Comparison of ENCODE assay signal across 13 mouse cellular contexts in genomic region chr16:4032341-4032748, GRCm38 (mm10). TPM values are rescaled to one million over a fixed set of nuclear protein-coding genes. Genes with fewer than 3 reads are reported as not detected.
DNase-seq lines count a peak whose midpoint lies in the region; ATAC-seq and TF ChIP-seq lines count a peak whose summit lies in the region.
"Had no signal": no experiment of that assay in that cellular context is flagged by ENCODE, and none has a peak within 500 bp of the region (broad histone marks: within the 10 kb centered on the region; RNA-seq: fewer than 3 reads in every experiment).

No protein-coding gene starts in this region.

- H3K79me2 ChIP-seq in MEL (ENCODE audit: control insufficient read depth, insufficient read depth, low read length, poor library complexity) = no peaks in the 10 kb centered on the region
- H3K79me2 ChIP-seq in heart, adult 2 months (replicated peaks; ENCODE audit: control insufficient read depth, insufficient read depth, low read length) = no peaks in the 10 kb centered on the region

- intact Hi-C loops in heart, adult 2 months (cut with DNase I) = no loop called here

- peaks cover 0 to 24% of the 10 kb centered on the region in 2 experiments; a peak in 2 of 4 replicates for H3K36me3 ChIP-seq in MEL (ENCODE audit: control insufficient read depth in 1 of 2, insufficient read depth in 2 of 2, low read length in 2 of 2)
- no peaks in the 10 kb centered on the region for H3K36me3 ChIP-seq in liver, embryonic 16.5 days (ENCODE audit: control insufficient read depth, insufficient read depth)
- no peaks in the 10 kb centered on the region for H3K36me3 ChIP-seq in heart, adult 2 months (ENCODE audit: control insufficient read depth, insufficient read depth, low read length)

- H3K4me1 ChIP-seq in MEL (ENCODE audit: control insufficient read depth in 1 of 2, insufficient read depth in 2 of 2, low read length in 2 of 2) = peaks cover 12 to 32% of the 10 kb centered on the region in 2 experiments
- H3K4me1 ChIP-seq in liver, embryonic 16.5 days (ENCODE audit: control insufficient read depth, low read depth, low read length) = peaks cover 22% of the 10 kb centered on the region
- H3K4me1 ChIP-seq in heart, adult 2 months (ENCODE audit: control insufficient read depth, insufficient read depth, low read length) = no peaks in the 10 kb centered on the region
- H3K4me1 ChIP-seq: embryonic facial prominence, embryonic 12.5 days had no signal

- no peaks in the 10 kb centered on the region for H3K9me3 ChIP-seq in MEL (replicated peaks; ENCODE audit: insufficient read depth, low read length)
- no peaks in the 10 kb centered on the region for H3K9me3 ChIP-seq in liver, embryonic 16.5 days (replicated peaks; ENCODE audit: control insufficient read depth, low read length)
- H3K9me3 ChIP-seq: embryonic facial prominence, embryonic 12.5 days had no signal

- no peak for TF ChIP-seq POLR2A in MEL (IDR thresholded peaks at IDR 0.05; ENCODE audit: control insufficient read depth in 1 of 2, insufficient read depth in 1 of 2, low read depth in 1 of 2, low read length in 2 of 2, poor library complexity in 1 of 2)
- TF ChIP-seq POLR2A in heart, adult 2 months (IDR thresholded peaks at IDR 0.05; ENCODE audit: insufficient read depth, low read depth, low read length) = no peak

- peak; percentile 59 to 69 for TF ChIP-seq EP300 in MEL (IDR thresholded peaks at IDR 0.05; ENCODE audit: low read depth in 1 of 2, low read length in 2 of 2)
- TF ChIP-seq EP300 in heart, adult 2 months (IDR thresholded peaks at IDR 0.05; ENCODE audit: insufficient read depth, low read depth, low read length) = no peak

- WGBS in liver, embryonic 16.5 days (ENCODE audit: insufficient replicate concordance) = 24% methylated on average over 6 of the region's 6 CpGs
- WGBS in heart, adult 2 months = 67% methylated on average over 6 of the region's 6 CpGs

- H3K27ac ChIP-seq in MEL (ENCODE audit: control insufficient read depth, low read depth, low read length) = no peak overlapping the region; the same call in 1 of the 2 replicates
- H3K27ac ChIP-seq in liver, embryonic 16.5 days (ENCODE audit: low read length) = no peak overlapping the region; the same call in 1 of the 2 replicates
- no peak overlapping the region for H3K27ac ChIP-seq in heart, adult 2 months
- H3K27ac ChIP-seq: embryonic facial prominence, embryonic 12.5 days had no signal

- H3K9ac ChIP-seq in MEL (ENCODE audit: control insufficient read depth, low read depth, low read length, poor library complexity, severe bottlenecking) = no peak overlapping the region
- no peak overlapping the region for H3K9ac ChIP-seq in liver, embryonic 16.5 days (ENCODE audit: low read depth, low read length)
- no peak overlapping the region for H3K9ac ChIP-seq in heart, adult 2 months (ENCODE audit: low read depth, low read length)
- H3K9ac ChIP-seq: embryonic facial prominence, embryonic 12.5 days had no signal

- H3K4me2 ChIP-seq in liver, embryonic 16.5 days (ENCODE audit: low read depth, low read length) = no peak overlapping the region
- H3K4me2 ChIP-seq: embryonic facial prominence, embryonic 12.5 days had no signal

- no peak overlapping the region for H3K4me3 ChIP-seq in MEL (ENCODE audit: control insufficient read depth in 1 of 2, insufficient read depth in 1 of 2, low read depth in 2 of 2, low read length in 2 of 2)
- no peak overlapping the region for H3K4me3 ChIP-seq in liver, embryonic 16.5 days (ENCODE audit: low read depth, low read length)
- H3K4me3 ChIP-seq in heart, adult 2 months = no peak overlapping the region
- H3K4me3 ChIP-seq: embryonic facial prominence, embryonic 12.5 days had no signal

- H3K27me3 ChIP-seq in MEL (ENCODE audit: control insufficient read depth in 1 of 2, insufficient read depth in 2 of 2, low read length in 2 of 2) = no peaks in the 10 kb centered on the region
- H3K27me3 ChIP-seq in liver, embryonic 16.5 days (ENCODE audit: control insufficient read depth, insufficient read depth, low read depth, low read length) = no peaks in the 10 kb centered on the region
- H3K27me3 ChIP-seq in heart, adult 2 months (ENCODE audit: control insufficient read depth, insufficient read depth, low read length) = no peaks in the 10 kb centered on the region
- H3K27me3 ChIP-seq: embryonic facial prominence, embryonic 12.5 days had no signal

- peak; percentile 57 for ATAC-seq in common myeloid progenitor, adult 5-6 weeks (replicated peaks; ENCODE audit: low read depth, poor library complexity, severe bottlenecking)
- peak; percentile 44; the same call in 1 of the 2 replicates for ATAC-seq in liver, embryonic 16.5 days (ENCODE audit: low read depth)
- no peak for ATAC-seq in inflammation-experienced regulatory T-cells, adult 6 months
- ATAC-seq: forebrain, embryonic 14.5 days had no signal

- TF ChIP-seq CTCF in MEL (IDR thresholded peaks at IDR 0.05 in 2 of 3, conservative IDR thresholded peaks at IDR 0.05 in 1 of 3; ENCODE audit: control insufficient read depth in 1 of 3, insufficient read depth in 1 of 3, low read depth in 2 of 3, low read length in 3 of 3, poor library complexity in 1 of 3, severe bottlenecking in 1 of 3) = no peak
- TF ChIP-seq CTCF in heart, adult 2 months (IDR thresholded peaks at IDR 0.05) = no peak

- peak; percentile 38 for DNase-seq in CD4-positive helper T cell, adult 2 months (ENCODE audit: low read depth, low spot score)
- peak; percentile 80 for DNase-seq in MEL (ENCODE audit: low read depth, low spot score)
- no peak for DNase-seq in heart, adult 8-10 months (ENCODE audit: low spot score)
- no peak for DNase-seq in heart, adult 2 months
- DNase-seq in lung, adult 18-20 months = no peak
- DNase-seq: heart, adult 11 months had no signal

- no peak for TF ChIP-seq RAD21 in MEL (IDR thresholded peaks at IDR 0.05; ENCODE audit: low read depth, low read length)

TF ChIP-seq in MEL, 35 proteins besides CTCF, POLR2A, EP300 and RAD21 (continues in another document):
- TF ChIP-seq MAX (IDR thresholded peaks at IDR 0.05; ENCODE audit: low read length) = no peak
- TF ChIP-seq UBTF (IDR thresholded peaks at IDR 0.05; ENCODE audit: borderline replicate concordance, insufficient read depth, low read depth, low read length) = no peak
- peak; percentile 82 for TF ChIP-seq GATA1 (IDR thresholded peaks at IDR 0.05; ENCODE audit: low read depth, low read length)
- peak; percentile 61 for TF ChIP-seq MXI1 (IDR thresholded peaks at IDR 0.05; ENCODE audit: low read depth, low read length)
- TF ChIP-seq ZMIZ1 (IDR thresholded peaks at IDR 0.05; ENCODE audit: low read depth, low read length) = no peak
- TF ChIP-seq JUND (IDR thresholded peaks at IDR 0.05; ENCODE audit: low read depth, low read length) = peak; percentile 86; the same call in 1 of the 2 replicates
- peak; percentile 87 for TF ChIP-seq ETS1 (IDR thresholded peaks at IDR 0.05; ENCODE audit: low read depth, low read length)
- peak; percentile 79 for TF ChIP-seq RCOR1 (IDR thresholded peaks at IDR 0.05; ENCODE audit: low read depth, low read length)
- peak; percentile 68 for TF ChIP-seq TCF12 (IDR thresholded peaks at IDR 0.05; ENCODE audit: low read depth, low read length)
- TF ChIP-seq TAL1 (IDR thresholded peaks at IDR 0.05; ENCODE audit: low read length) = 0 out of 2 replicates have a peak, but pooled peaks have one; percentile 4

RNA-seq across cellular contexts. Expression of gene Dnase1, which starts 4.4 kb away (rescaled TPM):
- total RNA-seq in MEL (2012; rRNA removed) = 0.42 and 0.81 TPM in 2 replicates
- polyA plus RNA-seq in MEL (2012; ENCODE audit: insufficient read depth in 1 of 2, insufficient read length in 2 of 2, low read depth in 1 of 2, low replicate concordance in 2 of 2, missing spikeins in 1 of 2) = 1 to 10 TPM in 1 of 2 experiments, not detected in 1; 7.7 TPM
- total RNA-seq in common myeloid progenitor, adult 5-6 weeks (2017) = 0.32 TPM in 1 of 2 replicates, not detected in the other
- 0.70 and 1.1 TPM in 2 replicates for polyA plus RNA-seq in liver, embryonic 16.5 days (2015; fragmentation: Nextera tagmentation; extraction: Ambion mirVana)
- total RNA-seq in heart, adult 8-10 months (2022) = not detected
- polyA plus RNA-seq in inflammation-experienced regulatory T-cells, adult 6 months (2017; shearing (Covaris generic)) = 10 to 100 TPM in 1 of 3 experiments, 1 to 10 TPM in 2; 2.8 to 10.9 (median 5.0) TPM
- total RNA-seq in heart, adult 2 months (2021) = not detected
- not detected in 2 replicates for polyA plus RNA-seq in heart, adult 2 months (2012; rRNA removed)
- total RNA-seq: left cerebral cortex, postnatal 25 days; midbrain, postnatal 0 days had no signal

RNA-seq across cellular contexts. Expression of gene Slx4, which starts 28.8 kb away (rescaled TPM):
- 23.0 and 24.3 TPM in 2 replicates for total RNA-seq in MEL (2012; rRNA removed)
- 10 to 100 TPM in 1 of 2 experiments, not detected in 1; 35.2 TPM for polyA plus RNA-seq in MEL (2012; ENCODE audit: insufficient read depth in 1 of 2, insufficient read length in 2 of 2, low read depth in 1 of 2, low replicate concordance in 2 of 2, missing spikeins in 1 of 2)
- total RNA-seq in common myeloid progenitor, adult 5-6 weeks (2017) = 23.5 and 33.1 TPM in 2 replicates
- polyA plus RNA-seq in liver, embryonic 16.5 days (2015; fragmentation: Nextera tagmentation; extraction: Ambion mirVana) = 7.9 and 8.3 TPM in 2 replicates
- 1 to 10 TPM; 6.0 to 9.2 (median 8.3) TPM for total RNA-seq in heart, adult 8-10 months (2022)
- 10 to 100 TPM; 15.0 to 28.4 (median 15.6) TPM for polyA plus RNA-seq in inflammation-experienced regulatory T-cells, adult 6 months (2017; shearing (Covaris generic))
- 1 to 10 TPM; 6.4 to 9.4 TPM for total RNA-seq in heart, adult 2 months (2021)
- 7.7 and 9.8 TPM in 2 replicates for polyA plus RNA-seq in heart, adult 2 months (2012; rRNA removed)

RNA-seq across cellular contexts. Expression of gene Trap1, which starts 45.3 kb away (rescaled TPM):
- 120 and 128 TPM in 2 replicates for total RNA-seq in MEL (2012; rRNA removed)
- polyA plus RNA-seq in MEL (2012; ENCODE audit: insufficient read depth in 1 of 2, insufficient read length in 2 of 2, low read depth in 1 of 2, low replicate concordance in 2 of 2, missing spikeins in 1 of 2) = 100 to 1,000 TPM; 214 to 299 TPM
- total RNA-seq in common myeloid progenitor, adult 5-6 weeks (2017) = 154 and 169 TPM in 2 replicates
- polyA plus RNA-seq in liver, embryonic 16.5 days (2015; fragmentation: Nextera tagmentation; extraction: Ambion mirVana) = 80.2 and 82.8 TPM in 2 replicates
- total RNA-seq in heart, adult 8-10 months (2022) = 100 to 1,000 TPM; 131 to 156 (median 146) TPM
- 10 to 100 TPM; 56.4 to 82.6 (median 68.1) TPM for polyA plus RNA-seq in inflammation-experienced regulatory T-cells, adult 6 months (2017; shearing (Covaris generic))
- 100 to 1,000 TPM; 138 to 154 TPM for total RNA-seq in heart, adult 2 months (2021)
- polyA plus RNA-seq in heart, adult 2 months (2012; rRNA removed) = 124 and 167 TPM in 2 replicates

RNA-seq across cellular contexts. Expression of gene Nlrc3, which starts 55.9 kb away (rescaled TPM):
- 0.46 and 0.82 TPM in 2 replicates for total RNA-seq in MEL (2012; rRNA removed)
- polyA plus RNA-seq in MEL (2012; ENCODE audit: insufficient read depth in 1 of 2, insufficient read length in 2 of 2, low read depth in 1 of 2, low replicate concordance in 2 of 2, missing spikeins in 1 of 2) = under 1 TPM in 1 of 2 experiments, not detected in 1; 0.77 TPM
- 4.5 and 5.7 TPM in 2 replicates for total RNA-seq in common myeloid progenitor, adult 5-6 weeks (2017)
- 0.37 TPM in 2 replicates for polyA plus RNA-seq in liver, embryonic 16.5 days (2015; fragmentation: Nextera tagmentation; extraction: Ambion mirVana)
- 1 to 10 TPM; 1.2 to 2.0 (median 1.5) TPM for total RNA-seq in heart, adult 8-10 months (2022)
- 10 to 100 TPM; 58.8 to 82.4 (median 67.8) TPM for polyA plus RNA-seq in inflammation-experienced regulatory T-cells, adult 6 months (2017; shearing (Covaris generic))
- total RNA-seq in heart, adult 2 months (2021) = 1 to 10 TPM; 1.1 to 1.2 TPM
- 2.8 and 3.2 TPM in 2 replicates for polyA plus RNA-seq in heart, adult 2 months (2012; rRNA removed)

Comparison
In these comparisons a context has a peak if more than half of its experiments do, and no peak if none do; other contexts are left out.
1. DNase-seq: peak in CD4-positive helper T cell, adult 2 months (single experiment) and MEL (single experiment); none in heart, adult 8-10 months (single experiment), heart, adult 2 months (0 of 2) and lung, adult 18-20 months (0 of 2).